Mouse (Mus musculus): ENCODE results near the gene Gm43064. TPM values are rescaled to one million over a fixed set of nuclear protein-coding genes. Genes with fewer than 3 reads are reported as not detected.
A peak's percentile ranks its signal among the peaks of the same experiment; 100 is the strongest.
"Not testable (repeated sequence)": the region's sequence is repeated elsewhere in the genome, so short reads cannot be mapped to it uniquely, and the experiment has no call there.

Gene Gm43064
- polyA plus RNA-seq, 1 experiment from 2014 or later: not detected

DNA sequence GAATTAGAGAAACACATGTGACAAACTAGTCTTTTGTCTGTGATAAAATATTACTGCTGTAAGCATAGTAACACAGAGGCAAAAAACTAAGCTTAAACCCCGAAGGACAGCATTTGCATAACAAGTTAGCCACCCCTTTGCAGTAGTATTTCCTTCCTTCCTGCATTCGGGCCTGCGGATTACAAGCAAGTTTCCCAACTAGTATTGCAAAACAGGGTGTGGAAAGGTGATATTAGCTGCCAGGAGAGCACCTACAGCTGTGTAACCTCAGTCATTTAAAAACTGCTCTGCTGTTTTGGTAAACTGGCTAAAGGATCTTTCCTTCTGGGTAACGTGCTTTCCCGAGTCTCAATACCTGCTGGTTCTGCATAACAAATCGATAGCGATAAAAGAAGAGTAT, 22.1 kb upstream of the Gm43064 start:
- H3K27ac ChIP-seq (ENCODE audit: low read depth): peak overlapping the region; percentile 50
- no peak for DNase-seq
- ATAC-seq: no peak
- H3K27me3 ChIP-seq (ENCODE audit: insufficient read depth, low read length): no peaks in the 10 kb centered on the region
- no peaks in the 10 kb centered on the region for H3K9me3 ChIP-seq (ENCODE audit: low read length)
- WGBS (ENCODE audit: insufficient replicate concordance): 35% methylated on average over 7 of the region's 7 CpGs
- H3K4me1 ChIP-seq (ENCODE audit: insufficient read depth): peaks cover 59% of the 10 kb centered on the region
- peak overlapping the region; percentile 71 for H3K4me2 ChIP-seq (ENCODE audit: low read depth, low read length)
- H3K36me3 ChIP-seq (replicated peaks; ENCODE audit: insufficient read depth, low read length): peaks cover 3% of the 10 kb centered on the region; the same call in 1 of the 2 replicates
- TF ChIP-seq CTCF (IDR thresholded peaks at IDR 0.05; ENCODE audit: low read depth) (no peak), EP300 (IDR thresholded peaks at IDR 0.05; ENCODE audit: low read depth) (peak; percentile 44; the same call in 1 of the 2 replicates)
- peak overlapping the region; percentile 19; the same call in 1 of the 2 replicates for H3K4me3 ChIP-seq (ENCODE audit: low read depth, low read length)
- no peak overlapping the region; the same call in 1 of the 2 replicates for H3K9ac ChIP-seq (replicated peaks)

DNA sequence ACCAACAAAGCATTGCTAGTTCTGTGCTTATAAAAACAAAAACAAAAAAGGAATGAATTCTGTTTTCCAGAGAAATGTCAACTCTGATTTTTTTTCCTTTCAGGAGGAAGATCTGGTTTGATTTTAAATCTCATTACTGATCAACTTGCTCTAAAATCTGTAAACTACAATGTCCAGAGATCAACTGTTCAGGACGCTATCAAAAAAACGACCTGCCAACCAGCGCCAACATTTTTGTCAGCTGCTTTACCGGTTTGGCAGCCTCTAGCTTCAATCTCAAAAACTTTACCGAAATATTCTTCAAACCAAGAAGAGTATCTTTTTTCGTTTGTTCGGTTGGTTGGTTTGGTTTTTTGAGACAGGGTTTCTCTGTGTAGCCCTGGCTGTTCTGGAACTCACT, 20.3 kb upstream of the Gm43064 start:
- 68% methylated on average over 7 of the region's 7 CpGs for WGBS (ENCODE audit: insufficient replicate concordance)
- no peak for TF ChIP-seq CTCF (IDR thresholded peaks at IDR 0.05; ENCODE audit: low read depth)
- no peak for ATAC-seq
- peak overlapping the region; percentile 97 for H3K27ac ChIP-seq (ENCODE audit: low read depth)
- peaks cover 55% of the 10 kb centered on the region for H3K4me1 ChIP-seq (ENCODE audit: insufficient read depth)
- H3K36me3 ChIP-seq (replicated peaks; ENCODE audit: insufficient read depth, low read length): peaks cover 1% of the 10 kb centered on the region; the same call in 1 of the 2 replicates
- no peaks in the 10 kb centered on the region for H3K9me3 ChIP-seq (ENCODE audit: low read length)
- H3K27me3 ChIP-seq (ENCODE audit: insufficient read depth, low read length): no peaks in the 10 kb centered on the region
- H3K4me3 ChIP-seq (ENCODE audit: low read depth, low read length): peak overlapping the region; percentile 91
- peak overlapping the region; percentile 99 for H3K9ac ChIP-seq (replicated peaks)
- DNase-seq: no peak
- peak overlapping the region; percentile 71 for H3K4me2 ChIP-seq (ENCODE audit: low read depth, low read length)

DNA sequence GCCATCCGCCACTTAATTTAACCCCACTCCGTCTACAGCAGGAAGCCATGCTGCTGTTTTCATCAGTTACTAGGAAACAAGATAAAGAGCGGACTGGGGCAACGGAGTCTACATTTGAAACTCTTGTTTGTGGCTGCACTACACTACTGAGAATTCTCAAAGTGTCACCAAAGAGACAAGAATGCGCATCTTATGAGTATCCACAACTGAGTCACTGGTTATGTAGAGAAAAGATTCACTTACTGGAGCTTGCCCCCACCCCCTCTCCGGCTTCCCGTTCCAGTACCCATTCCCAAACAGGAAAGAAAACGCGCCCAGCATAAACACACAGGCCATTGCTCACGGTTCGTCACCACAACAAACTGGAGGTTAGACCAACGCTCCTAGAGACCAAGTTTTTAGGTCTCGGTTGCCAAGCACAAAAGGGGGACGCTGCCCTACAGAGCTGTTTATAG, 19.5 kb upstream of the Gm43064 start:
- TF ChIP-seq CTCF (IDR thresholded peaks at IDR 0.05; ENCODE audit: low read depth) (no peak), EP300 (IDR thresholded peaks at IDR 0.05; ENCODE audit: low read depth) (no peak)
- Histone ChIP-seq H3K9me3 (ENCODE audit: low read length) (no peaks in the 10 kb centered on the region), H3K36me3 (replicated peaks; ENCODE audit: insufficient read depth, low read length) (no peaks in the 10 kb centered on the region; the same call in 1 of the 2 replicates), H3K4me2 (ENCODE audit: low read depth, low read length) (peak overlapping the region; percentile 71), H3K9ac (replicated peaks) (peak overlapping the region; percentile 99), H3K4me1 (ENCODE audit: insufficient read depth) (peaks cover 47% of the 10 kb centered on the region), H3K4me3 (ENCODE audit: low read depth, low read length) (peak overlapping the region; percentile 91), H3K27ac (ENCODE audit: low read depth) (peak overlapping the region; percentile 97), H3K27me3 (ENCODE audit: insufficient read depth, low read length) (no peaks in the 10 kb centered on the region)
- ATAC-seq (peak; percentile 7; the same call in 1 of the 2 replicates), DNase-seq (peak; percentile 58)
- 1% methylated on average over 14 of the region's 14 CpGs for WGBS (ENCODE audit: insufficient replicate concordance)

DNA sequence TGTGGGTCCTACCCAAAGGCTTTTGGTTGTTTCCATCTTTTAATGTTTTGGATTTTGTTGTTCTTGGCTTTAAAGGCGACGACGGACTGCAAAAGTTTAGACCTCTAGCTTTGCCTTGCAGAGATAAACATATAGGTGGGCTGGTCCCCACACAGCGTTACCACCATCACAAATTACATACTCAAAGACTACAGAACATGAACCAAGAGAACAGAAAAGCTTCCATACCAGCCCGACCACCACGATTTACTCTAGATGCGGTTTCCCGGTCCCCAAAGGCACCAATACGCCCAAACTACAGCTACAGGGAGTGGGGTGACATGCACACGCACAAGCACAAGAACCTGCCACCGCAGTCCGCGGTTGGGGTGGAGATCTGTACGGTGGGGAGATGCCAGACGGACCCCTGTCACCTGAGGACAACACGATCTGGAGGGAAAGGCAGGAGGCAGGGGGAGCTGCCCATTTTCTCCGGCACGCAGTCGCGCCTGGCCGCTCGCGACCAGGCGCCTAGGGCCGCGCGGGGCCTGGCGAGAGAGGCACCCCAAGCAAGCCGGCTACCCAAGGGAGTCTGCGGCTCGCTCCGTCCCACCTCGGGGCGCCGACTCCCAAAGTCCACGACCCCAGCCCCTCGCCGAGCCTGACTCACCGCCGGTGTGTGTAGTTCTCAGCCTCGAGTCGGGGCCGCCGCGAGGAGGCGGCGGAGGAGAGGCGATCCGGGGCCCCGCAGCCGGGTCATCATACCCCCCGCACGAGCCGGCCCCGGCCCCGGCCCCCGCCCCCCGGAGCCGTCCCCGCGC, 18.8 kb upstream of the Gm43064 start:
- no peaks in the 10 kb centered on the region for H3K9me3 ChIP-seq (ENCODE audit: low read length)
- H3K9ac ChIP-seq (replicated peaks): peak overlapping the region; percentile 99
- peak overlapping the region; percentile 91 for H3K4me3 ChIP-seq (ENCODE audit: low read depth, low read length)
- peaks cover 43% of the 10 kb centered on the region for H3K4me1 ChIP-seq (ENCODE audit: insufficient read depth)
- H3K36me3 ChIP-seq (replicated peaks; ENCODE audit: insufficient read depth, low read length): no peaks in the 10 kb centered on the region; the same call in 1 of the 2 replicates
- peak overlapping the region; percentile 71 for H3K4me2 ChIP-seq (ENCODE audit: low read depth, low read length)
- 3% methylated on average over 48 of the region's 61 CpGs for WGBS (ENCODE audit: insufficient replicate concordance)
- H3K27me3 ChIP-seq (ENCODE audit: insufficient read depth, low read length): no peaks in the 10 kb centered on the region
- ATAC-seq (peak; percentile 59), DNase-seq (peak; percentile 57)
- H3K27ac ChIP-seq (ENCODE audit: low read depth): peak overlapping the region; percentile 97
- TF ChIP-seq EP300 (IDR thresholded peaks at IDR 0.05; ENCODE audit: low read depth) (no peak), CTCF (IDR thresholded peaks at IDR 0.05; ENCODE audit: low read depth) (no peak)

DNA sequence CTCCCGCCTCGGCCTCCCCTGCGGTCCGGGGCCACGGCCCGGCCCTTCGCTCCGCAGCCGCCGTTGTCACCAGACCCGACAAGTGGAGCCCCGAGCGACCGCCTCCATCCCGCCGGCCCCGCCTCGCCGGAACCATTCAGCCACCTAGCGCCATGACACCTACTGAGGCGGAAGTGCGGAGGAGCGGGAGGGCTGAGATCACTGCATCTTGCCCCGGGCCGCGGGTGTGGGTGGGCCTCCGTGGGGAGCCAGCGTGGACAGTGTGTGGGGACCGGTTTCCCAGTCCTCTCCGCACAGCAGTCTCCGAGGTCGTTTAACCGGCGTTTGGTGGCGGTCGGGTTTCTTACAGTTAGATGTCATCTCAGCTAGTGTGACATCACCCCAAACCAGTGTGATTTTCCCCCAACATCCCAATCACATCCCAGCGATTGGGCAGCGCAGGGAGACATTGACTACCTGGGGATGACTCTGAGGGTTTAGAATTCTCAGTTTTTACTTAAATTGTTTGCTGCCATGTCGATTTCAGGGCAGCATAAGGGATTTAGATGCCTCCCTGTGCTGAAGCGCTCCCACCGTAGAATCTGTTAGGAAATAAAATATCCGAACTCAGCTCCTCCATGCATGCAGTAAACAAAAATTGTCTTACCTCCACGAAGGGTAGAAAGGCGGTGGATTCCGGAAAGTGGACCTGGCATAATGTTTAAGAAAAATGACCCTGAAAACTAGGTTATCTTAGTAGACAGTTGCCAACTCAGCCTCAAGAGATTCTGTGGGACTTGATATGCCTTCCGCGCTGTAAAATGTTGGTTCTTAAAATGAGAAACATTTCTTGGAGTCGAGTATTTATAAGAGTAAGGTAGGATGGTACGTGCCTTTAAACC, 17.9 kb upstream of the Gm43064 start, which contains the start of gene Hipk1:
Hipk1 (minus strand) TSS at position 334 of the 881 bp plus-strand sequence.
- ATAC-seq: peak; percentile 95
- H3K36me3 ChIP-seq (replicated peaks; ENCODE audit: insufficient read depth, low read length): no peaks in the 10 kb centered on the region
- H3K27me3 ChIP-seq (ENCODE audit: insufficient read depth, low read length): no peaks in the 10 kb centered on the region
- H3K4me1 ChIP-seq (ENCODE audit: insufficient read depth): peaks cover 38% of the 10 kb centered on the region
- H3K9me3 ChIP-seq (ENCODE audit: low read length): no peaks in the 10 kb centered on the region
- peak; percentile 95 for DNase-seq
- peak within 1 kb of the TSS; percentile 99 for H3K9ac ChIP-seq (replicated peaks)
- peak within 1 kb of the TSS; percentile 91 for H3K4me3 ChIP-seq (ENCODE audit: low read depth, low read length)
- TF ChIP-seq EP300 (IDR thresholded peaks at IDR 0.05; ENCODE audit: low read depth) (peak; percentile 61; the same call in 1 of the 2 replicates), CTCF (IDR thresholded peaks at IDR 0.05; ENCODE audit: low read depth) (peak; percentile 25; the same call in 1 of the 2 replicates)
- peak within 1 kb of the TSS; percentile 71 for H3K4me2 ChIP-seq (ENCODE audit: low read depth, low read length)
- WGBS (ENCODE audit: insufficient replicate concordance): 8% methylated on average over 48 of the region's 49 CpGs
- H3K27ac ChIP-seq (ENCODE audit: low read depth): peak within 1 kb of the TSS; percentile 97

DNA sequence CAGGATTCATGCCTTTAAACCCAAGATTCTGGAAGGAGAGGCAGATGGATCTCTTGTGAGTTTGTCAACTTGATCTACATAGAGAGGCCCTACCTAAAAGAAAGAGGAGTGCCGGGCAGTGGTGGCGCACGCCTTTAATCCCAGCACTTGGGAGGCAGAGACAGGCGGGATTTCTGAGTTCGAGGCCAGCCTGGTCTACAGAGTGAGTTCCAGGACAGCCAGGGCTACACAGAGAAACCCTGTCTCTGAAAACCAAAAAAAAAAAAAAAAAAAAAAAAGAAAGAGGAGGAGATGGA, 17.3 kb upstream of the Gm43064 start:
- Histone ChIP-seq H3K4me3 (ENCODE audit: low read depth, low read length) (peak overlapping the region; percentile 91), H3K9ac (replicated peaks) (peak overlapping the region; percentile 99), H3K4me1 (ENCODE audit: insufficient read depth) (peaks cover 36% of the 10 kb centered on the region), H3K27ac (ENCODE audit: low read depth) (peak overlapping the region; percentile 97), H3K4me2 (ENCODE audit: low read depth, low read length) (peak overlapping the region; percentile 71)
- H3K9me3 ChIP-seq (ENCODE audit: low read length); H3K36me3 ChIP-seq (replicated peaks; ENCODE audit: insufficient read depth, low read length); ATAC-seq; H3K27me3 ChIP-seq (ENCODE audit: insufficient read depth, low read length); DNase-seq: not testable (repeated sequence)
- 69% methylated on average over 5 of the region's 5 CpGs for whole genome bisulfite sequencing (ENCODE audit: insufficient replicate concordance)
